Mouse (Mus musculus): ENCODE results near the gene Gatad2a. TPM values are rescaled to one million over a fixed set of nuclear protein-coding genes. Genes with fewer than 3 reads are reported as not detected.
A peak's percentile ranks its signal among the peaks of the same experiment; 100 is the strongest.
"Not testable (repeated sequence)": the region's sequence is repeated elsewhere in the genome, so short reads cannot be mapped to it uniquely, and the experiment has no call there.

Gatad2a gene
- polyA plus RNA-seq, 1 experiment from 2014 or later, result 48.7 TPM

DNA sequence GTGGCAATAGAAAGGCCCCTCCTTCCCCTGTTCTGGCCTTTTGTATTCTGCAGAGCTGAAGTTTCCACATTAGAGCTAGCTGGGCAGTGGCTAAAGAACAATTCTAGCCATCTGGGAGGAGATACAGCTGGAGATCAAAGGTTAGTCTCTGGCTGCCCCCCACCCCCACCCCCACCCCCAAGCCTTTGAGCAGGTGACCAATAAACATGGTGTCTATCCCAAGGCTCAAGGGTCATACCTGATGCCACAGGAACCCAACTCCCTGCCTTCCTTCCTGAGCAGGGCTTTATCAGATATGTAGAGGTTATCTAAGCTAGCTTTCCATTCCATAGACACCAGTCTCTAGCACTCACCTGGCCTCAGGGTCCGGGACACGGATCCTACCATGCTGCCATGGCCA, 45.9 kb downstream of the Gatad2a start:
- Histone ChIP-seq H3K9me3 (replicated peaks) (no peaks in the 10 kb centered on the region), H3K4me1 (0 out of 2 replicates have a peak, but pooled peaks cover 4% of the 10 kb centered on the region), H3K4me3 (no peak overlapping the region), H3K27ac (replicated peaks) (no peak overlapping the region), H3K36me3 (peaks cover 49% of the 10 kb centered on the region), H3K27me3 (ENCODE audit: low read depth, poor library complexity, severe bottlenecking) (no peaks in the 10 kb centered on the region)
- DNase-seq (ENCODE audit: low spot score), result no peak
- 95% methylated on average over 2 of the region's 2 CpGs for WGBS

DNA sequence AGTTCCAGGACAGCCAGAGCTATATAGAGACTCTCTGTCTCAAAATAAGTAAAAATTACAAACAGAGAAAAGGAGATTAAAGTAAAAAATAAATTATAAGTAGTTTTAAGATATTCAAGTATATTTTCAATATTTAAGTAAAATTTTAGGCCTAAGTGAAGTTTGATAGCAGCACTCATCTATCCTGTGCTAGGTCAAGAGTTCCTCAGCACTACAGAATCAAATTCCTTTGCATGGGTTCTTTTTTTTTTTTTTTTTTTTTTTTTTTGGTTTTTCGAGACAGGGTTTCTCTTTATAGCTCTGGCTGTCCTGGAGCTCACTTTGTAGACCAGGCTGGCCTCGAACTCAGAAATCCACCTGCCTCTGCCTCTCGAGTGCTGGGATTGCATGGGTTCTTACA, 53.7 kb downstream of the Gatad2a start:
- H3K4me3 ChIP-seq; H3K27me3 ChIP-seq (ENCODE audit: low read depth, poor library complexity, severe bottlenecking); DNase-seq (ENCODE audit: low spot score); H3K9me3 ChIP-seq (replicated peaks); H3K27ac ChIP-seq (replicated peaks): not testable (repeated sequence)
- H3K36me3 ChIP-seq, result peaks cover 58% of the 10 kb centered on the region
- peaks cover 15% of the 10 kb centered on the region for H3K4me1 ChIP-seq
- WGBS, result 92% methylated on average over 3 of the region's 3 CpGs

DNA sequence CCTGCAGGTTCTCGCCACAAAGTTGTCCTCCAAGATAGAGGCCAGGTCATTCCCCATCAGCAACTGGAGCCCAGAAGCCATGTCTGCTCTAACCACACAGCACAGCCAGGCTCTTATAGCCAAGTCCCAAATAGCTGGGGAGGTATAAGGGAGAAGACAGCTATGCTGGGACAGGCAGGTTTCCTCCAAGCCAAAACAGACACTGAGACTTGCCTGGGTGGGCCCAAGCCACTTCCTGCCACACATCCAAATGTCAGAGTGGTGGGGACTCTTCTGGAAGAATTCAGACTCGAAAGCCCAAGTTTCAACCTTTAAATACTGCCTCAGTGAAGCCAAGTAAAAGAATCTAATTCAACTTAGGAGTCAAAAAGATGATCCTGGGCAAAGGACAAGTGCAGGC, 55.8 kb downstream of the Gatad2a start:
- Histone ChIP-seq H3K4me1 (peaks cover 33% of the 10 kb centered on the region), H3K27me3 (ENCODE audit: low read depth, poor library complexity, severe bottlenecking) (no peaks in the 10 kb centered on the region), H3K36me3 (peaks cover 53% of the 10 kb centered on the region), H3K27ac (replicated peaks) (no peak overlapping the region), H3K4me3 (no peak overlapping the region), H3K9me3 (replicated peaks) (no peaks in the 10 kb centered on the region)
- WGBS, result 90% methylated on average over 2 of the region's 2 CpGs
- DNase-seq (ENCODE audit: low spot score), result no peak

DNA sequence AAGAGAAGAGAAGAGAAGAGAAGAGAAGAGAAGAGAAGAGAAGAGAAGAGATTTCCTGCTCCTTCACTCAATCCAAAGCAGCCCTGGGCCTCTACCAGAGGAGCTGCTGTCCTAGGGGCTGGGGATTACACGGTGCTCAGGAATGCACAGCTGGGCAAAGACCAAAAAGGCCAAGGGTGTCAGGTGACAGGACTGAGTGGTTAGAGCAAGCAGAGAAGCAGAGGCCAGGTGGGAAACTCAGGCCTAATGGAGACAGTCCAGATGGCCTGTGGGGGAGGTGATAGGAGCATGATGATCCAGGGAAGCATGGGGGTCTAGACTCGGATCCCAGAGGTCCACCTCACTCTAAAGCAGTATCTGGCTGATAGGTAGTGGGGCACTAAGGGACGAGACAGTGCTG, 56.6 kb downstream of the Gatad2a start:
- peak; percentile 23 for DNase-seq (ENCODE audit: low spot score)
- Histone ChIP-seq H3K27me3 (ENCODE audit: low read depth, poor library complexity, severe bottlenecking) (no peaks in the 10 kb centered on the region), H3K4me3 (no peak overlapping the region), H3K9me3 (replicated peaks) (no peaks in the 10 kb centered on the region), H3K27ac (replicated peaks) (no peak overlapping the region), H3K36me3 (peaks cover 58% of the 10 kb centered on the region), H3K4me1 (peaks cover 33% of the 10 kb centered on the region)
- 56% methylated on average over 3 of the region's 3 CpGs for WGBS

DNA sequence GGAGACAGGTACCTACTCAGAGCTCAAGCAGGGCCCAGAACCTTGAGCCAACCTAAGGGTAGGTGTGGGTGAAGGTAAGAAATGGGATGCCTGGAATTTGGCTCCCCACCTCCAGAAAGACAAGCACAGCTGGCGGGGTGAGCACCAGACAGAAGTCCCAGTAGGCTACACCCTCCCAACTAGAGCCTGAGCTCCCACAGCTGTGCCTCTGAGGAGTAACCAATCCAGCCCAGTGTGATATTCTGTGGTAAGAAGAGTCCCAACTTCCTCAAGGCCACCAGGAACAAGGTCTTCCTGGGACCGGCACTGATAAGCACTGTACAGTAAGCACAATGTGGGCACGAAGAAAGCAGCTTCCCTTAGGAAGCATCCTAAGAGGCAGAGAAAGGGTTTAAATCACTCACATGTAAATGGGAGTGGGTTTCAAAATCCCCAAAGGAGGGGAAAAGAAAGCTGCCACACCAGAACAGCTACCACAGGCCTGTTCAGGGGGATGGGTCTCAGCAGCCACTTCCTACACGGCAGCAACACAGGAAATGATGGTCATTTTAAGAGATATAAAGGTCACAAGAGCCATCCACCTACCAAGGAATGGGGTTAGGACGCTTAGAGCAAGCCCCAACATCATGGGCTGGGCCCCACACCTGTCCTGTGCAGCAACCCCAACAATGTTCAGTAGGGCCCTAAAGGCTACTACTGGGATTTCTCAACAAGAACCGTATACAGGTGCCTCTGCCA, 57.8 kb downstream of the Gatad2a start:
- Histone ChIP-seq H3K9me3 (replicated peaks) (no peaks in the 10 kb centered on the region), H3K36me3 (peaks cover 66% of the 10 kb centered on the region), H3K27ac (replicated peaks) (no peak overlapping the region), H3K4me3 (no peak overlapping the region), H3K4me1 (peaks cover 33% of the 10 kb centered on the region), H3K27me3 (ENCODE audit: low read depth, poor library complexity, severe bottlenecking) (no peaks in the 10 kb centered on the region)
- no peak for DNase-seq (ENCODE audit: low spot score)
- WGBS, result 91% methylated on average over 6 of the region's 6 CpGs

DNA sequence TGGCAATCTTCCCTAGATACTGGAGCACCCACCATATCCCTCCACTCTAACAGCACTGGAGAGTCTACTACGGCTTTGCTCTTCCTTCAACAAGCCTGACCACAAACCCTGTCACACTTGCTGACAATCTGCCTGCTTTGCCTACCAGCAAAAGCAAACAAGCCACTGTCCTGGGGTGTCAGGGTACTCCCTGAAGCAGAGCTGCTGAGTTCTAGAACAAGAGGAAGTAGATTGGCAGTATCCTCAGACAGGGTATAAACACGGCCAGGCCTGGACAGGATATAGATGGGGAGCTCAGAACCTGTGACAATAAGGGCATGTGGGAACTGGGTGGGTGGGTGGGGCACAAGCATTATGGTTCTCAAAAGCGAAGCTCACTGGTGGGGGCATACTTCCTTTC, 58.7 kb downstream of the Gatad2a start:
- Histone ChIP-seq H3K36me3 (peaks cover 68% of the 10 kb centered on the region), H3K9me3 (replicated peaks) (no peaks in the 10 kb centered on the region), H3K4me1 (peaks cover 33% of the 10 kb centered on the region), H3K27ac (replicated peaks) (no peak overlapping the region; the same call in 1 of the 2 replicates), H3K27me3 (ENCODE audit: low read depth, poor library complexity, severe bottlenecking) (no peaks in the 10 kb centered on the region), H3K4me3 (no peak overlapping the region)
- no peak for DNase-seq (ENCODE audit: low spot score)
- 95% methylated on average over 3 of the region's 3 CpGs for WGBS

DNA sequence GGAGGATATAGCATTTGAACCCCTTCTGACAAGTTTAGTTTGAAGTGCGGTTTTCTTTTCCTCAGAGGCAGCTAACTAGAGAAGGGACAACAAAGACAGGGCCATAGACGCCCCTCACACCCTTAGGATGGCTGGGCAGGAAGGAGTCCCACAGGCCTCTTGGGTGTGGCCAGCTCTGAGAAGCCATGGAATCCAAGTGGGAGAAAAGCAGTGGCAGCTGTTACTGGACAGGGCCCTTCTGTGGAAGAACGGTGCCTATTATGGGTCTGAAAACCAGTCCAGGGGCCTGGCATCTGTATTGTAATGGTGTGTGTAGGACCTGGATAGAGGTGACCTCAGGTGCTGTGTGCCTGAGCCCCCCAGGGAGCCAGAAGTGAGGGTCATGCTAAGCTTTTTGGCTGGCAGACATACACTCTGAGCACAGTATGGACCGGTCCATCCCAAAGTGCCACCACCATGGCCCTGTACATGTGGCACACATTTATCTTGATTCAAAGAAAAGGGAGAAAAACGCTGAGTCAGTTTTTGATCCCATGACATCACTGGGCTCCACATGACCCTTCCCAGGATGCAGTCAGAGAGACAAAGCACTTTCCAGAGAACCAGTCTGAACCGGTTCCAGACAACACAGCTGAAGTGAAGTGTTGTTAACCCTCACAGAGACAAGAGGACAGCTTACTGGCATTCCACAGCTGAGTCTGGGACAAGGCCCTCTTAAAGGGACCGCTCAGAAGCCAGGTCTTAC, 60.0 kb downstream of the Gatad2a start:
- Histone ChIP-seq H3K4me3 (no peak overlapping the region), H3K27ac (replicated peaks) (peak overlapping the region; percentile 63), H3K9me3 (replicated peaks) (no peaks in the 10 kb centered on the region), H3K36me3 (peaks cover 72% of the 10 kb centered on the region), H3K4me1 (peaks cover 33% of the 10 kb centered on the region), H3K27me3 (ENCODE audit: low read depth, poor library complexity, severe bottlenecking) (no peaks in the 10 kb centered on the region)
- 78% methylated on average over 7 of the region's 7 CpGs for WGBS
- DNase-seq (ENCODE audit: low spot score), result peak; percentile 37

DNA sequence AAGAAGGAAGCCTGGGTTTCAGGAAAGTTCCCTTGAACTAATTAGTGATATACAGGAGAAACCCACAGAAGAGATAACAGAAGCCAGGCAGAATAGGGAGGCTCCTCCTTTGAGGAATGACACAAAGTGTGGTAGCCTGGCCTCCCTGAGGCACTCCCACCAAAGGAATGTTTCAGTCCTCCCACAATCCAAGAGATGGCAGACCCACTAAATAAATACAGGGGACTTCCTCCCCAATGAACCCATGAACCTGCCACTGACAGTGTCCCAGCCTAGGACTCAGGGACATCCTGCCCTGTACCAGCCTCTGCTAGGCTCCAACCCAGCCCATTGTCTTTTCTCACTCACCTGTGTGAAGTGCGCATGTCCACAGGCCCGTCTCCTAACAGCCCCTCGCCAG, 60.8 kb downstream of the Gatad2a start:
- DNase-seq (ENCODE audit: low spot score), result no peak
- Histone ChIP-seq H3K4me1 (peaks cover 32% of the 10 kb centered on the region), H3K4me3 (no peak overlapping the region), H3K36me3 (peaks cover 68% of the 10 kb centered on the region), H3K9me3 (replicated peaks) (no peaks in the 10 kb centered on the region), H3K27ac (replicated peaks) (0 out of 2 replicates have a peak overlapping the region, but pooled peaks have one; percentile 63), H3K27me3 (ENCODE audit: low read depth, poor library complexity, severe bottlenecking) (no peaks in the 10 kb centered on the region)
- 90% methylated on average over 3 of the region's 3 CpGs for WGBS

DNA sequence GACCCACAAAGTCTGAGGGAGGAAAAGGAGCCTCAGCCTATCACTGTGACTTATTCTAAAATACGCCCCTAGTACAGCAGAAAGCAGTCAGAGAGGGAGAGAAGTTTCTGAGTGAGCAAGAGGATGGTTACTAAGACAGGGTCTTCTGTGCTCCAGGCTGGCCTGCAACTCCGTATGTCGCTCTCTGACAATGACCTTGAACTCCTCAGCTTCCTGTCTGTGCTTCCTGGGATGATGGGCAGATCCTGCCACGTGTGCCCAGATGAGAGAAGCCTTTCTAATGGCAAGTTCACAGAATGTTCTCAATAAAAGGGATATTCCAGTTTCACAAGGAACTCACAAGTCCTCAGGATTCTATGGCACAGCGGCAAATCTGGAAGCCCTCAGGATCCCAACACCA, 61.6 kb downstream of the Gatad2a start:
- H3K4me1 ChIP-seq, result peaks cover 23% of the 10 kb centered on the region
- DNase-seq (ENCODE audit: low spot score), result no peak
- H3K4me3 ChIP-seq, result no peak overlapping the region
- no peaks in the 10 kb centered on the region for H3K27me3 ChIP-seq (ENCODE audit: low read depth, poor library complexity, severe bottlenecking)
- H3K9me3 ChIP-seq (replicated peaks), result no peaks in the 10 kb centered on the region
- H3K27ac ChIP-seq (replicated peaks), result no peak overlapping the region
- 94% methylated on average over 5 of the region's 5 CpGs for WGBS
- H3K36me3 ChIP-seq, result peaks cover 63% of the 10 kb centered on the region

DNA sequence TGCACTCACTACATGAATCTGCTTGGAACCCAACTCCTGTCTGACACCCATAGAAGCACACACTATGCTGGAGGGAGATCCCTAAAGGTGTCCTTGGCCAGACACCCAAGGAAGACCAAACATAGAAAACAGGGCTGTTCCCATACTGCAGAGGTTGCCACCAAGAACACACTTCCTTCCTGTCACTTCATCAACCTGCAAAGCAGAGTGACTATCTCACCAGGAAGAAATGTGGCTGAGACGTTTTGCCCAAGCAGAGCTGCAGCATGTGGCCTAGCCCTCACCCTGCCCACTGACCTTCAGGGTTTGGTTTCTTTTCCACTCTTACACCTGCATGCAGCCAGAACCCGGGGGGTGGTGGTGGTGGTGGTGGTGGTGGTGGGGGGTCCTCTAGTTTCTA, 62.4 kb downstream of the Gatad2a start:
- H3K27me3 ChIP-seq (ENCODE audit: low read depth, poor library complexity, severe bottlenecking), result no peaks in the 10 kb centered on the region
- no peak overlapping the region for H3K27ac ChIP-seq (replicated peaks)
- WGBS, result 83% methylated on average over 2 of the region's 2 CpGs
- H3K36me3 ChIP-seq, result peaks cover 60% of the 10 kb centered on the region
- H3K4me3 ChIP-seq, result no peak overlapping the region
- DNase-seq (ENCODE audit: low spot score), result no peak
- H3K4me1 ChIP-seq, result peaks cover 22% of the 10 kb centered on the region
- H3K9me3 ChIP-seq (replicated peaks), result no peaks in the 10 kb centered on the region

DNA sequence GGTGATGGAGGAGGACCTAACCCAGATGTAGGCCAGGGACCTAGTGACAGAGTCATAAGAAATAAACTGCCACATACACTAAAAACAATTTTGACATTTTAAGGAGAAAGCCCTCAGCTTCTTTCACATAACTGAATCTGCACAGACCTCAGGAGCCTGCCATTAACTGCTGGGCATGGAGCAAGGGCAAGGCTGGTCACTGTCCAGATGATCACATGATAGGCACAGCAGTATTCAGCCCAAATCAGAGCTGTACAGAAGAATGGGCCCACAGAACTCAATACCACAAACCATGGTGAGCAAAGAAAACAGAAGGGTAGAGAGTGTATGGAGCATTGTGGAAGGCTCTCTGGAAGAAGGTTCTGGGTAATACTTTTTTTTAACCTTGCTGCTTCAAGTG, 69.3 kb downstream of the Gatad2a start:
- Histone ChIP-seq H3K4me1 (peaks cover 3% of the 10 kb centered on the region), H3K9me3 (replicated peaks) (no peaks in the 10 kb centered on the region), H3K36me3 (peaks cover 50% of the 10 kb centered on the region), H3K4me3 (no peak overlapping the region), H3K27me3 (ENCODE audit: low read depth, poor library complexity, severe bottlenecking) (no peaks in the 10 kb centered on the region), H3K27ac (replicated peaks) (no peak overlapping the region)
- DNase-seq (ENCODE audit: low spot score), result no peak

DNA sequence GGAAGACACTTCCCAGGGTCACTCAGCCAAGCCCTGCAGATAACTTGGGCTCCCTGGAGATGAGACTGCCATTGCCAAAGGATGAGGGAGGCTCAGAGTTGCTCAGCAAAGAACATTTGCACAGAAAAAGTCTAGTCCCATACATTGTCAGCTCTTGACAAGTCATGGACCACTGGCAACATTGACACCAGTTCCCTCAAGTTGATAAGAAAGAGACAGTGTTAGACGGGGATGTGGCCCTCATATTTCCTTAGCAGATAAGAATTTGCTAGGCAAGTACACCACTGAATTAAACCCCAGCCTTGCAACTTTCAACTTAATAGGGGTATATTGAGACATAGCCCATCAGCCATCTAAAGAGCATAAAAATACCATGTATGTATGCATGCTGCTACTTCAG, 72.2 kb downstream of the Gatad2a start:
- Histone ChIP-seq H3K27me3 (ENCODE audit: low read depth, poor library complexity, severe bottlenecking) (no peaks in the 10 kb centered on the region), H3K4me3 (no peak overlapping the region), H3K4me1 (peaks cover 25% of the 10 kb centered on the region), H3K36me3 (peaks cover 50% of the 10 kb centered on the region), H3K9me3 (replicated peaks) (no peaks in the 10 kb centered on the region), H3K27ac (replicated peaks) (no peak overlapping the region)
- DNase-seq (ENCODE audit: low spot score), result no peak
- WGBS, result 84% methylated on average over 1 of the region's 1 CpGs

DNA sequence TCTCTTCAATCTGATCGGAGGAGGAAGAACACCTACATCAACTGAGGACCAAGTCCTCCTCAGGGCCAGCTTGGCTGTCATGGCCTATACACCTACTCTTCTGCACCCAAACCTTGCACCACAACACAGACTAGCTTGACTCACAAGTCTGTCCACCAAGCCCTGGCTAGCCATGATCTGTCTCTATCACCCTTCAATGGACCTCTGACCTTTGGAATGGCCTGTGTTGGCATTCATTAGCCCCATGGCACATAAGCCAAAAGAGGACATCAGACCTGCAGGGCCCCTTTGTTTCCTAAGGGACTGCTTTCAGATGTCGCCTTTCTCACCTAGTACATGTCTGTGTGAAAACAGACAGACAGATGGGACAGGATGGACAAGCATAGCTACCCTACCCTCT, 75.0 kb downstream of the Gatad2a start:
- Histone ChIP-seq H3K4me3 (no peak overlapping the region), H3K36me3 (peaks cover 48% of the 10 kb centered on the region), H3K27me3 (ENCODE audit: low read depth, poor library complexity, severe bottlenecking) (no peaks in the 10 kb centered on the region), H3K27ac (replicated peaks) (peak overlapping the region; percentile 85), H3K9me3 (replicated peaks) (no peaks in the 10 kb centered on the region), H3K4me1 (peaks cover 27% of the 10 kb centered on the region)
- WGBS, result 93% methylated on average over 2 of the region's 2 CpGs
- DNase-seq (ENCODE audit: low spot score), result no peak

Data from midbrain, embryonic 10.5 days (tissue).